Mouse (Mus musculus) lung, adult 2 months (tissue): ENCODE results near the gene Ablim2.

Source experiments
- CTCF ChIP-seq: fragments of 200-500 bp; IDR thresholded peaks from 2 replicates; pipeline ENCODE4 v1.5.1; 2011; ENCODE audit warnings: mild to moderate bottlenecking, low read length, control low read depth; ENCODE audit not compliant: insufficient read depth
- POLR2A ChIP-seq: fragments of 200-500 bp; IDR thresholded peaks from 2 replicates; pipeline ENCODE4 v1.6.1; 2011; ENCODE audit warnings: low read depth, mild to moderate bottlenecking, control low read depth, low read length, borderline replicate concordance; ENCODE audit errors: extremely low read depth

DNA sequence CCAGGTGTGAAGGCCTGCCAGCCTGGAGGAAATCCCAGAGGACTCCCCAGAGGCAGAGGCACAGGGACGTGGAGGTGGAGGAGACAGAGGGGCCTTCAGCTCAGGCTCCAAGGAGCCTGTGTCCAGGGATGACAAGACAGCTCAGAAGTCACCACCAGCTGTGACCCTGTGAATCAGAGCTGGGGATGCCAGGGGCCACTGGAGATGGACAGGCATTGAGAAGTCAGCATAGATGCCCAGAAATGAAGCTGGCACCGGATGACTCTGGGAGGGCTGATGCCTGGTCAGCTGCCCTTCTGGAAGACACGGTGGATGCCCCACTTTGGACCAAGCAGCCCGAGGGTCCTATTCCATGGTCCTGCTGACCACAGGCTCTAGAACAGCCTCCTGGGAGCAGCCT is 36.3 kb downstream of the Ablim2 start:
- no peak for TF ChIP-seq CTCF
- TF ChIP-seq POLR2A, result no peak
